In genomic region chr16:22097659-22098058, GRCm38 (mm10) we compare ENCODE assay signal across 9 mouse cellular contexts.
DNase-seq lines count a peak whose midpoint lies in the region; ATAC-seq lines count a peak whose summit lies in the region.
"Had no signal": no experiment of that assay in that cellular context is flagged by ENCODE, and none has a peak within 500 bp of the region (broad histone marks: within the 10 kb centered on the region; RNA-seq: fewer than 3 reads in every experiment).

No protein-coding gene starts in this region.

- no peak overlapping the region for H3K9ac ChIP-seq in forebrain, embryonic 13.5 days
- no peak overlapping the region for H3K9ac ChIP-seq in midbrain, embryonic 14.5 days (replicated peaks; ENCODE audit: low read length)
- H3K9ac ChIP-seq in midbrain, embryonic 16.5 days (ENCODE audit: low read depth, low read length): no peak overlapping the region
- no peak overlapping the region for H3K9ac ChIP-seq in forebrain, embryonic 15.5 days (replicated peaks)

- H3K9me3 ChIP-seq in forebrain, embryonic 13.5 days (replicated peaks): 0 out of 2 replicates have a peak, but pooled peaks cover 4% of the 10 kb centered on the region
- H3K9me3 ChIP-seq in forebrain, embryonic 10.5 days: peaks cover 12% of the 10 kb centered on the region; the same call in 1 of the 2 replicates
- no peaks in the 10 kb centered on the region for H3K9me3 ChIP-seq in midbrain, embryonic 14.5 days (ENCODE audit: control insufficient read depth, low read length)
- H3K9me3 ChIP-seq in midbrain, embryonic 16.5 days (replicated peaks; ENCODE audit: control insufficient read depth, low read length, poor library complexity, severe bottlenecking): no peaks in the 10 kb centered on the region
- H3K9me3 ChIP-seq in forebrain, embryonic 15.5 days: no peaks in the 10 kb centered on the region

- no peak for DNase-seq in forebrain, embryonic 10.5 days (ENCODE audit: extremely low spot score, low spot score)
- DNase-seq in midbrain, embryonic 14.5 days: peak; percentile 19
- DNase-seq in layer of hippocampus, postnatal 36 days: no peak
- no peak for DNase-seq in lung, postnatal 36 days

- H3K4me1 ChIP-seq in forebrain, embryonic 13.5 days: peaks cover 12% of the 10 kb centered on the region; the same call in 1 of the 2 replicates
- peaks cover 8% of the 10 kb centered on the region for H3K4me1 ChIP-seq in forebrain, embryonic 10.5 days
- 0 out of 2 replicates have a peak, but pooled peaks cover 3% of the 10 kb centered on the region for H3K4me1 ChIP-seq in midbrain, embryonic 14.5 days (ENCODE audit: control insufficient read depth, insufficient read depth, low read length)
- H3K4me1 ChIP-seq in midbrain, embryonic 16.5 days (ENCODE audit: control insufficient read depth, insufficient read depth, low read length): peaks cover 5% of the 10 kb centered on the region; the same call in 1 of the 2 replicates
- H3K4me1 ChIP-seq in forebrain, embryonic 15.5 days: peaks cover 9% of the 10 kb centered on the region

- H3K4me2 ChIP-seq in forebrain, embryonic 13.5 days: no peak overlapping the region
- no peak overlapping the region for H3K4me2 ChIP-seq in midbrain, embryonic 14.5 days (ENCODE audit: low read length)
- no peak overlapping the region for H3K4me2 ChIP-seq in midbrain, embryonic 16.5 days (ENCODE audit: low read length)
- no peak overlapping the region for H3K4me2 ChIP-seq in forebrain, embryonic 15.5 days (replicated peaks)

- peak; percentile 38; the same call in 1 of the 2 replicates for ATAC-seq in forebrain, embryonic 13.5 days
- ATAC-seq in midbrain, embryonic 14.5 days (ENCODE audit: low FRiP score, low TSS enrichment): no peak
- ATAC-seq in midbrain, embryonic 16.5 days: no peak
- peak; percentile 68; the same call in 1 of the 2 replicates for ATAC-seq in forebrain, embryonic 15.5 days (replicated peaks)
- ATAC-seq in neutrophil, adult 5-6 weeks (ENCODE audit: extremely low read depth, insufficient number of reproducible peaks, low FRiP score, poor library complexity, severe bottlenecking): 0 out of 2 replicates have a peak, but pooled peaks have one; percentile 39
- ATAC-seq: inflammation-experienced regulatory T-cells, adult 6 months had no signal

- 50% methylated on average over 7 of the region's 7 CpGs for WGBS in forebrain, embryonic 13.5 days
- WGBS in forebrain, embryonic 10.5 days: 60% methylated on average over 7 of the region's 7 CpGs
- WGBS in midbrain, embryonic 14.5 days: 42% methylated on average over 7 of the region's 7 CpGs
- 30% methylated on average over 7 of the region's 7 CpGs for WGBS in midbrain, embryonic 16.5 days
- 42% methylated on average over 7 of the region's 7 CpGs for WGBS in forebrain, embryonic 15.5 days

- peak overlapping the region; percentile 51; the same call in 1 of the 2 replicates for H3K27ac ChIP-seq in forebrain, embryonic 13.5 days
- H3K27ac ChIP-seq in forebrain, embryonic 10.5 days: no peak overlapping the region
- H3K27ac ChIP-seq in midbrain, embryonic 14.5 days (replicated peaks; ENCODE audit: low read depth, low read length): 0 out of 2 replicates have a peak overlapping the region, but pooled peaks have one; percentile 26
- H3K27ac ChIP-seq in midbrain, embryonic 16.5 days (ENCODE audit: low read length): no peak overlapping the region; the same call in 1 of the 2 replicates
- H3K27ac ChIP-seq in forebrain, embryonic 15.5 days (replicated peaks): peak overlapping the region; percentile 22

- H3K36me3 ChIP-seq in forebrain, embryonic 13.5 days (ENCODE audit: poor library complexity, severe bottlenecking): peaks cover 19% of the 10 kb centered on the region
- peaks cover 48% of the 10 kb centered on the region for H3K36me3 ChIP-seq in forebrain, embryonic 10.5 days (replicated peaks)
- H3K36me3 ChIP-seq in midbrain, embryonic 14.5 days (ENCODE audit: control insufficient read depth, insufficient read depth, low read length): no peaks in the 10 kb centered on the region
- no peaks in the 10 kb centered on the region for H3K36me3 ChIP-seq in midbrain, embryonic 16.5 days (ENCODE audit: control insufficient read depth, insufficient read depth, low read length)
- no peaks in the 10 kb centered on the region for H3K36me3 ChIP-seq in forebrain, embryonic 15.5 days

- no peak overlapping the region for H3K4me3 ChIP-seq in forebrain, embryonic 13.5 days
- H3K4me3 ChIP-seq in forebrain, embryonic 10.5 days: no peak overlapping the region
- no peak overlapping the region for H3K4me3 ChIP-seq in midbrain, embryonic 14.5 days (replicated peaks; ENCODE audit: low read depth, low read length)
- no peak overlapping the region for H3K4me3 ChIP-seq in midbrain, embryonic 16.5 days (ENCODE audit: low read depth, low read length)
- no peak overlapping the region for H3K4me3 ChIP-seq in forebrain, embryonic 15.5 days

- no peaks in the 10 kb centered on the region for H3K27me3 ChIP-seq in forebrain, embryonic 13.5 days
- H3K27me3 ChIP-seq in forebrain, embryonic 10.5 days (ENCODE audit: poor library complexity, severe bottlenecking): no peaks in the 10 kb centered on the region
- H3K27me3 ChIP-seq in midbrain, embryonic 14.5 days (ENCODE audit: control insufficient read depth, insufficient read depth, low read length): no peaks in the 10 kb centered on the region
- no peaks in the 10 kb centered on the region for H3K27me3 ChIP-seq in midbrain, embryonic 16.5 days (ENCODE audit: control insufficient read depth, insufficient read depth, low read depth, low read length)
- no peaks in the 10 kb centered on the region for H3K27me3 ChIP-seq in forebrain, embryonic 15.5 days

Comparison
In these comparisons a context has a peak if more than half of its experiments do, and no peak if none do; other contexts are left out.
1. H3K27ac ChIP-seq: peak in forebrain, embryonic 13.5 days (single experiment), midbrain, embryonic 14.5 days (single experiment) and forebrain, embryonic 15.5 days (single experiment); none in forebrain, embryonic 10.5 days (single experiment) and midbrain, embryonic 16.5 days (single experiment).
2. ATAC-seq: peak in forebrain, embryonic 13.5 days (single experiment), forebrain, embryonic 15.5 days (single experiment) and neutrophil, adult 5-6 weeks (single experiment); none in midbrain, embryonic 14.5 days (single experiment) and midbrain, embryonic 16.5 days (single experiment).